Mouse (Mus musculus) liver, embryonic 14.5 days (tissue): Measurements from ENCODE around the gene Cldn20. TPM values are rescaled to one million over a fixed set of nuclear protein-coding genes. Genes with fewer than 3 reads are reported as not detected.
A peak's percentile ranks its signal among the peaks of the same experiment; 100 is the strongest.

Source experiments
- ATAC-seq: fragments of 200-750 bp; cut with Nextera tagmentation; 2 replicates; pipeline ENCODE4 v1.8.0; 2017; ENCODE audit warnings: moderate number of reproducible peaks, mild to moderate bottlenecking, moderate library complexity; ENCODE audit not compliant: insufficient read depth
- DNase-seq, 3 experiments: peaks; one replicate each; pipeline ENCODE4 v3.0.0-alpha.2; 2012 to 2013; ENCODE audit warnings: low read depth in 3 of 3, low spot score in 3 of 3
- H3K27ac ChIP-seq: fragments of 300-500 bp; sonication (generic); 2 replicates; pipeline ENCODE4 v1.5.1; 2014; ENCODE audit warnings: moderate library complexity, mild to moderate bottlenecking, control low read depth, inconsistent platforms
- H3K27me3 ChIP-seq: fragments of 300-500 bp; sonication (generic); 2 replicates; pipeline ENCODE4 v1.6.1; 2014; ENCODE audit warnings: mild to moderate bottlenecking, low read length, moderate library complexity; ENCODE audit not compliant: control insufficient read depth, insufficient read depth
- H3K36me3 ChIP-seq: fragments of 300-500 bp; sonication (generic); replicated peaks from 2 replicates; pipeline ENCODE4 v1.6.1; 2014; ENCODE audit warnings: low read depth; ENCODE audit not compliant: control insufficient read depth, insufficient read depth
- H3K4me1 ChIP-seq, 2 experiments: fragments of 200-500 bp in 1 of 2; fragments of 300-500 bp in 1 of 2; sonication (generic) in 1 of 2; replicated peaks; 2 replicates each; pipeline ENCODE4 v1.6.1; 2012 to 2014; ENCODE audit warnings: antibody characterized with exemption in 1 of 2, inconsistent platforms in 1 of 2, low read length in 1 of 2; ENCODE audit not compliant: control insufficient read depth in 2 of 2, insufficient read depth in 2 of 2
- H3K4me2 ChIP-seq: fragments of 300-500 bp; sonication (generic); 2 replicates; pipeline ENCODE4 v1.6.1; 2014; ENCODE audit warnings: low read depth, mild to moderate bottlenecking, control low read depth, moderate library complexity
- H3K4me3 ChIP-seq, 2 experiments: fragments of 200-500 bp in 1 of 2; fragments of 300-500 bp in 1 of 2; sonication (generic) in 1 of 2; 2 replicates each; pipeline ENCODE4 v1.5.1; 2012 to 2014; ENCODE audit warnings: low read depth in 2 of 2, low read length in 2 of 2, mild to moderate bottlenecking in 2 of 2, control low read depth in 1 of 2, inconsistent platforms in 1 of 2, moderate library complexity in 1 of 2; ENCODE audit not compliant: insufficient read depth in 1 of 2
- H3K9ac ChIP-seq: fragments of 300-500 bp; sonication (generic); replicated peaks from 2 replicates; pipeline ENCODE4 v1.6.1; 2014; ENCODE audit warnings: mild to moderate bottlenecking, control low read depth, moderate library complexity
- H3K9me3 ChIP-seq: fragments of 300-500 bp; sonication (generic); 2 replicates; pipeline ENCODE4 v1.6.1; 2016; ENCODE audit warnings: low read length, mixed read lengths; ENCODE audit not compliant: control insufficient read depth
- CTCF ChIP-seq: IDR thresholded peaks from 2 replicates; pipeline ENCODE4 v1.5.1; 2016; ENCODE audit warnings: antibody characterized with exemption, low read depth, control low read depth
- EP300 ChIP-seq: IDR thresholded peaks from 2 replicates; pipeline ENCODE4 v1.6.1; 2016; ENCODE audit warnings: antibody characterized with exemption, low read depth
- WGBS: fragments of 180-500 bp; shearing (Covaris S2); extraction: QIAGEN DNeasy Blood & Tissue Kit; methylation state at CpG from one replicate; pipeline ENCODE4 v1.1.7; 2014; ENCODE audit not compliant: insufficient replicate concordance; 5-methylcytosine and 5-hydroxymethylcytosine counted together
- polyA plus RNA-seq, 2 experiments: library from polyadenylated mRNA; depleted of rRNA in 1 of 2; stranded (reverse) in 1 of 2; unstranded in 1 of 2; fragments of >200 nt; fragmentation: Nextera tagmentation in 1 of 2; extraction: Ambion mirVana in 1 of 2; gene quantifications; 2 replicates each; pipeline versions ENCODE4 v1.2.1 to v1.2.3; 2012 to 2014

Cldn20 gene
- polyA plus RNA-seq, 2 experiments, result 0.13 TPM; not detected in 1

- H3K4me1 ChIP-seq, result peaks cover 0 to 7% of the 10 kb centered on the region in 2 experiments; a peak in 1 of 4 replicates
- peak; percentile 7 to 26 (median 18) for DNase-seq
- no peaks in the 10 kb centered on the region for H3K36me3 ChIP-seq
- WGBS, result 13% methylated on average over 3 of the region's 3 CpGs
- no peaks in the 10 kb centered on the region for H3K27me3 ChIP-seq
- TF ChIP-seq CTCF, result peak; percentile 66
- no peak for TF ChIP-seq EP300
- ATAC-seq, result no peak
- H3K9ac ChIP-seq, result no peak overlapping the region
- no peak overlapping the region for H3K4me2 ChIP-seq
- no peak overlapping the region for H3K4me3 ChIP-seq
- no peaks in the 10 kb centered on the region for H3K9me3 ChIP-seq
- H3K27ac ChIP-seq, result no peak overlapping the region
Observed at GRCm38 (mm10) chr17:3498086-3498485, 34.3 kb upstream of the Cldn20 start.

GRCm38 (mm10) chr17:3498580-3498979 is 33.8 kb upstream of the Cldn20 start:
- Histone ChIP-seq H3K9me3 (no peaks in the 10 kb centered on the region), H3K4me2 (no peak overlapping the region), H3K4me1 (peaks cover 0 to 7% of the 10 kb centered on the region in 2 experiments; a peak in 1 of 4 replicates), H3K9ac (no peak overlapping the region), H3K36me3 (no peaks in the 10 kb centered on the region), H3K4me3 (no peak overlapping the region), H3K27ac (no peak overlapping the region), H3K27me3 (no peaks in the 10 kb centered on the region)
- WGBS, result 71% methylated on average over 3 of the region's 3 CpGs
- no peak for TF ChIP-seq EP300
- TF ChIP-seq CTCF, result no peak
- no peak for ATAC-seq
- no peak for DNase-seq

DNA sequence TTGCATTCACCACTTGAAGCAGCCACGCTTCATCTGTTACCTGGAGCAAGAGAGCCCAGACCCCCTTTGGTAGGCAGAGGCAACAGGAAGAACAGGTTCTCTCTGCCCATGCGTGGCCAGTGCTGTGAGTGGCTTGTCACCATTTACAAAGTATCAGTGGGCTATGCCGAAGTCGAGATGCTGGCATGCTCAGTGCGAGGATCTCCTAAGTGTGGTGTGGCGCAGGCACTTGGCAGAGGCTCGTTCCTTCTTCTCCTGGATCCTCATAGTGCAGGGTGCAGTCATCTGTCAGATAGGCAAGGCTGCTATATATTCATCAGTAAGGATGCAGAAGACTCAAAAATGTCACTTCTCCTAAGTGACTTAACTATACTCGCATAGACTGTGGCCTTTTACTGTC is 32.9 kb upstream of the Cldn20 start:
- no peak for ATAC-seq
- no peaks in the 10 kb centered on the region for H3K27me3 ChIP-seq
- no peak overlapping the region for H3K27ac ChIP-seq
- no peak overlapping the region for H3K9ac ChIP-seq
- 68% methylated on average over 8 of the region's 8 CpGs for WGBS
- no peaks in the 10 kb centered on the region for H3K9me3 ChIP-seq
- TF ChIP-seq CTCF, result no peak
- no peak for TF ChIP-seq EP300
- H3K4me1 ChIP-seq, result peaks cover 0 to 7% of the 10 kb centered on the region in 2 experiments; a peak in 1 of 4 replicates
- no peak overlapping the region for H3K4me3 ChIP-seq
- no peak overlapping the region for H3K4me2 ChIP-seq
- no peaks in the 10 kb centered on the region for H3K36me3 ChIP-seq
- no peak for DNase-seq

- Histone ChIP-seq H3K4me1 (peaks cover 0 to 7% of the 10 kb centered on the region in 2 experiments; a peak in 1 of 4 replicates), H3K9me3 (no peaks in the 10 kb centered on the region), H3K4me2 (no peak overlapping the region), H3K9ac (no peak overlapping the region), H3K27me3 (no peaks in the 10 kb centered on the region), H3K4me3 (no peak overlapping the region), H3K36me3 (no peaks in the 10 kb centered on the region), H3K27ac (no peak overlapping the region)
- ATAC-seq (no peak), DNase-seq (no peak)
- TF ChIP-seq EP300 (no peak), CTCF (no peak)
- WGBS, result 71% methylated on average over 6 of the region's 6 CpGs
Observed at GRCm38 (mm10) chr17:3500076-3500475, 32.3 kb upstream of the Cldn20 start.

DNA sequence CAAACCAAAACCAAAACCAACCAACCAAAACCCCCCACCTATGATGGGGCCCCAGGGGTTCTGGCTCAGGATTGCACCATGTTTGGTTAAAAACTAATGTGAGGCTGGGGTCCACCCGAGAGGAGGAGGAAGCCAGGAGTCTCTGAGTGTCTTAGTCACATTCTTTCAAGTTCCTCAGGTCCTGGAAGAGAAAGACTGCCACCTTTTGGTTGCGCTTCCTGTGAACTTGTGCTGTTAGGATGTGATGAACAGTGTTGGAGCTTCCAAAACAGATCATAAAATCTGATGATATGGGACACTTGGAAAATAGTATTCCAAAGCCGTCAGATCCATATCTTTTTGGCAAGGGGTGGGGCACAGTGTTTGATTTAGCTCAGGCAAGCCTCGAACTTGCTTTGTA is 31.4 kb upstream of the Cldn20 start:
- no peak overlapping the region for H3K27ac ChIP-seq
- WGBS, result 55% methylated on average over 4 of the region's 4 CpGs
- peaks cover 0 to 4% of the 10 kb centered on the region in 2 experiments; a peak in 1 of 4 replicates for H3K4me1 ChIP-seq
- ATAC-seq, result no peak
- H3K9ac ChIP-seq, result no peak overlapping the region
- H3K36me3 ChIP-seq, result no peaks in the 10 kb centered on the region
- TF ChIP-seq CTCF (0 out of 2 replicates have a peak, but pooled peaks have one; percentile 4), EP300 (no peak)
- H3K9me3 ChIP-seq, result no peaks in the 10 kb centered on the region
- H3K4me3 ChIP-seq, result no peak overlapping the region
- H3K27me3 ChIP-seq, result no peaks in the 10 kb centered on the region
- DNase-seq, result no peak
- H3K4me2 ChIP-seq, result no peak overlapping the region
